Mouse (Mus musculus) lung, postnatal 25 days (tissue): ENCODE results near the gene Vmn2r34.
"Not testable (repeated sequence)": the region's sequence is repeated elsewhere in the genome, so short reads cannot be mapped to it uniquely, and the experiment has no call there.

Source experiments
- DNase-seq: peaks from one replicate; pipeline ENCODE4 v3.0.0; 2022; ENCODE audit warnings: low spot score

The Vmn2r34 gene

DNA sequence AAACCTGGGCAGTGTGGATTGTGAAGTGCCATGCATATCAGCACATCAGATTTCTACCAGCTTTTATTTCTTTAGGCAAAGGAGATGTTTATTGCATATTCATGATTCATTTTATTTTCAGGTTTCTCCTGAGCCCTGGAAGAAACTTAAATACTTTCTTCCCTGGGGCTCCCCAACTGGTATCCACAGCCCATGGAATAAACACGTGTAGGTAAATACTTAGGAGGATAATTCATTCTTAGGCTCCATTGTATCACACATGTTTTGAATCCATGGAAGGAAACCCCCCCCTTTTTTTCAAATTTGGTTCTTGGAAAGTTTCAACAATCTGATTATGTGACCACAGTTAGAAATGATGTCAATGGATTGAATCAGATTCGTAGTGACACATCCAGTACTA, at the start of gene Vmn2r34:
Gene Vmn2r34 (minus strand): TSS at position 101 of the 400 bp plus-strand sequence.
- not testable (repeated sequence) for DNase-seq

DNA sequence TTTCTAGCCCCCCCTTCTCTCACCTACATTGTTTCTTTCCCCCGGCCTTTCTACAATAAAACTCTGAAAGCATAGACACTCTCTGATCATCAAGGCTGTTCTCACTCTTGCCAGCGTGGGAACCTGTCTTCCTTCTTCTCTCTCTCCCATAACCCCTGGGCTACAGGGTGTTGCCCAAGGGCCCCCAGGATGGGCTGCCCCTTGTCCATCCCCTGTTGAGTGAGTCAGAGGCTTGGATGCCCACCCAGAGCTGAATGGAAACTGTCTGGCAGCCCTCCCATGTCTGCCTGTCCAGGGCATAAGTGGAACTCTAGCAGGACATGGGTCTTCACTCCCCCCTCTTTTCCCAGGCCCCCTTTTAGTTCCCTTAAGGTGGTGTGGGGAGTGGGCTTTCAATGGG, 15.3 kb downstream of the Vmn2r34 start:
- DNase-seq: not testable (repeated sequence)
